Mouse (Mus musculus): ENCODE measurements at regions not wholly inside any gene's neighbourhood (a gene's known extent, or its start where the extent isn't known, plus 50 kb on each side); places are given as distances from the start of the nearest gene placed in this dataset.

DNA sequence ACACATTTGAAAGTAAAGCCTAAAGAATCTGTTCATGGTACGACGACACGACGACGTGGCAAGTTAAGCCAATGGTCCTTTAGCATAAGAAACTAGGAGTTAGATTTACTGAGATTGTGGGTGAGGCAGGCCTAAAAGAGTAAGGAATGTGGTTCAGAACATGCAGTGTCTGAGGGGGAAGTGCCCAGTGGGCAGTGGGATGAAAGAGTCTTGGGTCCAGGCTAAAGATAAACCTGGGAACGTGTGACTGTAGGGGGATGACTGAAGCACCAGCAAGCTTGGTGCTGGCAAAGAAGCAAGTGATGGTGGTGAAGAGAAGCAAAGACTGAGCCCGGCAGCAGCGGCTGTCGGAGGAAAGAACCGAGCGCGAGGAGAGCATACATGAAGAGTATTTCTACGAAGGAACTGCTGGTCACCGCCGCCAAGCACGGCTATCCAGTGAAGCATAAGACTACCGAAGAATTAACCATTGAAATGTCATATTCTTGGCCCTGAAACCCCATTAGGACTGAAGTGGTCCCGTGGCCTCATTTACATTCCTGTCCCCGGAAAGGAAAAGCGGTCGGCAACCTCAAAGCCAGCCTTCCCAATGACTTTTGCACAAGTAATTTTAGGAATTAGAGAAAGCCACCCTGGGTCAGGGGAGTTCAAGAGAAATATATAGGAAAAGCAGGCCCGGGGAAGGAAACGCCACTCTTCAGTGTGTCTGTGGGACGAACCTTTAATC is 76.2 kb upstream of the Armc2 start:
- Histone ChIP-seq H3K36me3 (ENCODE audit: control insufficient read depth, insufficient read depth, low read length, poor library complexity, severe bottlenecking) (no peaks in the 10 kb centered on the region), H3K4me3 (ENCODE audit: insufficient read depth in 1 of 2, low read depth in 1 of 2, low read length in 2 of 2, poor library complexity in 1 of 2, severe bottlenecking in 1 of 2) (no peak overlapping the region), H3K4me1 (ENCODE audit: control insufficient read depth in 2 of 2, insufficient read depth in 2 of 2, low read length in 2 of 2, poor library complexity in 1 of 2) (no peaks in the 10 kb centered on the region), H3K9me3 (ENCODE audit: control insufficient read depth, insufficient read depth, low read depth, low read length) (no peaks in the 10 kb centered on the region), H3K9ac (ENCODE audit: insufficient read depth, low read depth, low read length, poor library complexity, severe bottlenecking) (no peak overlapping the region), H3K27ac (ENCODE audit: insufficient read depth, low read depth, low read length, poor library complexity, severe bottlenecking) (no peak overlapping the region)
- in situ Hi-C loops (cut with MboI; ENCODE audit: low sequenced_read_pairs in 2 of 2, unreplicated experiment in 2 of 2) = no loop called here
- TF ChIP-seq CHD2 (IDR thresholded peaks at IDR 0.05; ENCODE audit: low read depth, low read length) = no peak
- no peak for TF ChIP-seq ZNF384 (IDR thresholded peaks at IDR 0.05; ENCODE audit: low read depth, low read length)
- no peak for TF ChIP-seq MAFK (IDR thresholded peaks at IDR 0.05; ENCODE audit: insufficient read depth, low read depth, low read length)
- no peak for TF ChIP-seq HCFC1 (IDR thresholded peaks at IDR 0.05; ENCODE audit: borderline replicate concordance, insufficient read depth, low read length)
- no peak for TF ChIP-seq ZC3H11A (IDR thresholded peaks at IDR 0.05; ENCODE audit: borderline replicate concordance, low read depth, low read length)
- no peak for DNase-seq (ENCODE audit: low read depth, low spot score)

DNA sequence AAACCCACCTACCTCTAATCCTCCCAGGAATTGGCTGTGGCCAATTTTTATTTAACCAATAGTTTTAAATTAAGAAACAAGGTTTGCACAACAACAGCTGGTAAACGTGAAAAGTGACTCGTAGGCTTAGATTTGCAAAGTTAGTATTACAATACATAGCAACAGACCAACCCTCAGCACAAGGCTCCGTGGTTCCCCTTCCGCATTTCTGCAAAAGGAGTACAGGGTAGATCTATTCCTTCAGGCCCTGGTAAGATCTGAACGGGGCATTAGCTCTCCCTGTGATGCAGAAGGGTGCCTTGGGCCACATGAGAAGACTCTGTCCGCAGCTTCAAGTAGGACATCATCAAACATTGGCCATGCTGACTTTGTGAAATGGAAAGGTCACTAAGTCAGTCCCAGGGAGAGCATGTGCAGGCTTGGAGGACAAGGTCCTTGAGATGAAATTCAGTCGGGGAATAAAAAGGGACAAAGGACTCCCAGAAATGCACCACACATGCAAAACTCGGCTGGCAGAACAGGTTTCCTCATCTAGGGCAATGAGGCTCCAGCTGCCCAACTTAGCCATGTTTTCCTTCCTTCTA is 75.0 kb upstream of the Armc2 start:
- Histone ChIP-seq H3K4me3 (ENCODE audit: insufficient read depth in 1 of 2, low read depth in 1 of 2, low read length in 2 of 2, poor library complexity in 1 of 2, severe bottlenecking in 1 of 2) (no peak overlapping the region), H3K36me3 (ENCODE audit: control insufficient read depth, insufficient read depth, low read length, poor library complexity, severe bottlenecking) (no peaks in the 10 kb centered on the region), H3K4me1 (ENCODE audit: control insufficient read depth in 2 of 2, insufficient read depth in 2 of 2, low read length in 2 of 2, poor library complexity in 1 of 2) (no peaks in the 10 kb centered on the region), H3K27ac (ENCODE audit: insufficient read depth, low read depth, low read length, poor library complexity, severe bottlenecking) (no peak overlapping the region), H3K9ac (ENCODE audit: insufficient read depth, low read depth, low read length, poor library complexity, severe bottlenecking) (no peak overlapping the region), H3K9me3 (ENCODE audit: control insufficient read depth, insufficient read depth, low read depth, low read length) (no peaks in the 10 kb centered on the region)
- TF ChIP-seq HCFC1 (IDR thresholded peaks at IDR 0.05; ENCODE audit: borderline replicate concordance, insufficient read depth, low read length) = no peak
- no peak for TF ChIP-seq ZC3H11A (IDR thresholded peaks at IDR 0.05; ENCODE audit: borderline replicate concordance, low read depth, low read length)
- no peak for TF ChIP-seq MAFK (IDR thresholded peaks at IDR 0.05; ENCODE audit: insufficient read depth, low read depth, low read length)
- TF ChIP-seq CHD2 (IDR thresholded peaks at IDR 0.05; ENCODE audit: low read depth, low read length) = no peak
- TF ChIP-seq ZNF384 (IDR thresholded peaks at IDR 0.05; ENCODE audit: low read depth, low read length) = no peak
- DNase-seq (ENCODE audit: low read depth, low spot score) = no peak
- in situ Hi-C loops (cut with MboI; ENCODE audit: low sequenced_read_pairs in 2 of 2, unreplicated experiment in 2 of 2) = no loop called here

DNA sequence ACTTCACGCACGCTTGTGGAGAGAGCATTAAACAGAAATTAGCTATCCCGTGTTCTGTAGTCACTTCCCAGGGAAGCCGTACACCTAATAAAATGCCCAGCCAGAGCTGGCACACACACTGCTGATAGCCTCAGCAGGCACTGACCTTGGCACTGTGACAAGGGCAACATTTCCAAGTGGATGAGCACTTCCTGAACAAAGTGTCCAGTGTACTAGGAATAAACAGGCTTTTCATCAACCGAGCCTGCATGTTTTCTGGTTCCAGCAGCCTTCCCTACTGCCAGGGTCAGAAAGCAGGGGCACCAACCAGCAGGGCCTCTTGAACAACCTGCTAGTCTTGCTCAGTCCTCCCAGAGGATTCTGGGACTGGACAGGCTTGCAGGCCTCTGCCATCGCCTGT is 74.3 kb upstream of the Armc2 start:
- no peaks in the 10 kb centered on the region for H3K9me3 ChIP-seq (ENCODE audit: control insufficient read depth, insufficient read depth, low read depth, low read length)
- H3K4me1 ChIP-seq (ENCODE audit: control insufficient read depth in 2 of 2, insufficient read depth in 2 of 2, low read length in 2 of 2, poor library complexity in 1 of 2) = no peaks in the 10 kb centered on the region
- no peak overlapping the region for H3K9ac ChIP-seq (ENCODE audit: insufficient read depth, low read depth, low read length, poor library complexity, severe bottlenecking)
- DNase-seq (ENCODE audit: low read depth, low spot score) = no peak
- H3K4me3 ChIP-seq (ENCODE audit: insufficient read depth in 1 of 2, low read depth in 1 of 2, low read length in 2 of 2, poor library complexity in 1 of 2, severe bottlenecking in 1 of 2) = no peak overlapping the region
- in situ Hi-C loops (cut with MboI; ENCODE audit: low sequenced_read_pairs in 2 of 2, unreplicated experiment in 2 of 2) = no loop called here
- H3K27ac ChIP-seq (ENCODE audit: insufficient read depth, low read depth, low read length, poor library complexity, severe bottlenecking) = no peak overlapping the region
- TF ChIP-seq ZNF384 (IDR thresholded peaks at IDR 0.05; ENCODE audit: low read depth, low read length) (no peak), ZC3H11A (IDR thresholded peaks at IDR 0.05; ENCODE audit: borderline replicate concordance, low read depth, low read length) (no peak), CHD2 (IDR thresholded peaks at IDR 0.05; ENCODE audit: low read depth, low read length) (no peak), MAFK (IDR thresholded peaks at IDR 0.05; ENCODE audit: insufficient read depth, low read depth, low read length) (no peak), HCFC1 (IDR thresholded peaks at IDR 0.05; ENCODE audit: borderline replicate concordance, insufficient read depth, low read length) (no peak)
- no peaks in the 10 kb centered on the region for H3K36me3 ChIP-seq (ENCODE audit: control insufficient read depth, insufficient read depth, low read length, poor library complexity, severe bottlenecking)

DNA sequence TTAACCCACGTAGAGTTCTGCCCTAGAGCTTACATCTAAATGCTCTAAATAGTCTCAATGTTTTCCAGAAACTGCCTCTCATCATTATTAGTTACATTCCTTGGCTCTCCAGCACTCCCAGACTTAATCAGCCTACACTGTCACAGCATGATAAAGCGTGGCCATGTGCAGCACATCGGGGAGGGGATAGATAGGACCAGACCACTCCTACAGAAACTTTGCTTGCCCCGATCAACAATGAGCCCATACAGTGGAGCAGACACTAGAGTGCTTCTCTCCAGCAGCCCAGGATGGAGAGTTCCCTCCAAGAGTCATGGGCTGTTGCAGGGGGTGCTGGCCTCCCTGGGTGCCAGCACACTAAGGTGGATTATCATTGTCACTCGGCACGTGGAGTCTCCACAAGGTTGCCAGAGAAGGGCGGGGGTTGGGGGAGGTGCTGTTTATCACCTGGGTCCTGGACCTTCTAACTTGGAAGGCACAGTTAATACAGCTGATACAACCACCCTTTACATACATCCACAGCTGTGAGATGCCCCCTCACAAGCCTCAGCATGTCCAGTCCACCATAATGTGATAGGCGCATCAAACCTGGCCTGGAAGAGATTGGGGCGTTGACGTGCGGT is 73.4 kb upstream of the Armc2 start:
- H3K4me1 ChIP-seq (ENCODE audit: control insufficient read depth in 2 of 2, insufficient read depth in 2 of 2, low read length in 2 of 2, poor library complexity in 1 of 2) = no peaks in the 10 kb centered on the region
- DNase-seq (ENCODE audit: low read depth, low spot score) = no peak
- H3K27ac ChIP-seq (ENCODE audit: insufficient read depth, low read depth, low read length, poor library complexity, severe bottlenecking) = no peak overlapping the region
- no peaks in the 10 kb centered on the region for H3K36me3 ChIP-seq (ENCODE audit: control insufficient read depth, insufficient read depth, low read length, poor library complexity, severe bottlenecking)
- no peaks in the 10 kb centered on the region for H3K9me3 ChIP-seq (ENCODE audit: control insufficient read depth, insufficient read depth, low read depth, low read length)
- in situ Hi-C loops (cut with MboI; ENCODE audit: low sequenced_read_pairs in 2 of 2, unreplicated experiment in 2 of 2) = no loop called here
- no peak overlapping the region for H3K9ac ChIP-seq (ENCODE audit: insufficient read depth, low read depth, low read length, poor library complexity, severe bottlenecking)
- no peak overlapping the region for H3K4me3 ChIP-seq (ENCODE audit: insufficient read depth in 1 of 2, low read depth in 1 of 2, low read length in 2 of 2, poor library complexity in 1 of 2, severe bottlenecking in 1 of 2)
- TF ChIP-seq MAFK (IDR thresholded peaks at IDR 0.05; ENCODE audit: insufficient read depth, low read depth, low read length) (no peak), ZC3H11A (IDR thresholded peaks at IDR 0.05; ENCODE audit: borderline replicate concordance, low read depth, low read length) (no peak), HCFC1 (IDR thresholded peaks at IDR 0.05; ENCODE audit: borderline replicate concordance, insufficient read depth, low read length) (no peak), ZNF384 (IDR thresholded peaks at IDR 0.05; ENCODE audit: low read depth, low read length) (no peak), CHD2 (IDR thresholded peaks at IDR 0.05; ENCODE audit: low read depth, low read length) (no peak)
